Mouse (Mus musculus) B cell, adult (primary cell): ENCODE results near the gene Xylb. TPM values are rescaled to one million over a fixed set of nuclear protein-coding genes. Genes with fewer than 3 reads are reported as not detected.

Experiments used
- total RNA-seq: library from RNA; stranded (reverse); gene quantifications from 4 replicates; pipeline ENCODE4 v1.2.4, GENCODE M21; 2023; ENCODE audit not compliant: inconsistent age

Xylb gene
- 1.2 to 3.2 TPM (median 1.7 TPM) in 4 replicates for total RNA-seq

DNA sequence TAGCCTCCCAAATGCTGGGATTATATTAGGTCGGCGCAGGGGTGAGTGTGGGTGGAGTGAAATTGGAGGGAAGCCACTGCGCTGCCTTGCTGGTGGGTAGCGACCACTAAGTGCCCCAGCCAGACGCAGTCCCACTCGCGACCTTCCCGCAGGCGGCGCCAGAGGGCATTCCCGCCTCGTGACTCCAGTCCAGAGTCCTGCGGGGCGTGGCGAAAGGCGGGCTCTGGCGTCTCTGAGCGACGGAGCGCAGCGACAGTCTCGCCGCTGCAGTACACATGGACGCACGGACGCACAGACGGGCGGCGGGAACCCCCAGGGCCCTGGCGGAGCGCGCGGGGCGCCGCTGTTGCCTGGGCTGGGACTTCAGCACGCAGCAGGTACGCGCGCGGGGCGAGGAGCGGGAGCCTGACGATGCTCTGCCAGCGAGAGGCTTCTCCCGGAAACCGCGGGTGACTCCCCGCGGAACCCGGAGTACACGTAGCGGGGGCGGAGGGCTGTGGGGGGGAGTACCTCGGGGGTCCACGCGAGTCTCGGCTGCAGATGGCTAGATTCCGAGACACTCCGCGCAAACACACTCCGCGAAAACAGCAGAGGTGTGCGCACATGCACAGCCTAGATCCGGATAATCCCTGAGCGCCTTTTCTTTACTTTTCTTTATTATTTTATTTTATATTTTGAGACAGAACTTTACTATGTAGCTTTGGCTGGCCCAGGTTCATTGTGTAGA is at the start of gene Xylb:
Gene Xylb (plus strand): TSS at position 51 of the 727 bp plus-strand sequence.

DNA sequence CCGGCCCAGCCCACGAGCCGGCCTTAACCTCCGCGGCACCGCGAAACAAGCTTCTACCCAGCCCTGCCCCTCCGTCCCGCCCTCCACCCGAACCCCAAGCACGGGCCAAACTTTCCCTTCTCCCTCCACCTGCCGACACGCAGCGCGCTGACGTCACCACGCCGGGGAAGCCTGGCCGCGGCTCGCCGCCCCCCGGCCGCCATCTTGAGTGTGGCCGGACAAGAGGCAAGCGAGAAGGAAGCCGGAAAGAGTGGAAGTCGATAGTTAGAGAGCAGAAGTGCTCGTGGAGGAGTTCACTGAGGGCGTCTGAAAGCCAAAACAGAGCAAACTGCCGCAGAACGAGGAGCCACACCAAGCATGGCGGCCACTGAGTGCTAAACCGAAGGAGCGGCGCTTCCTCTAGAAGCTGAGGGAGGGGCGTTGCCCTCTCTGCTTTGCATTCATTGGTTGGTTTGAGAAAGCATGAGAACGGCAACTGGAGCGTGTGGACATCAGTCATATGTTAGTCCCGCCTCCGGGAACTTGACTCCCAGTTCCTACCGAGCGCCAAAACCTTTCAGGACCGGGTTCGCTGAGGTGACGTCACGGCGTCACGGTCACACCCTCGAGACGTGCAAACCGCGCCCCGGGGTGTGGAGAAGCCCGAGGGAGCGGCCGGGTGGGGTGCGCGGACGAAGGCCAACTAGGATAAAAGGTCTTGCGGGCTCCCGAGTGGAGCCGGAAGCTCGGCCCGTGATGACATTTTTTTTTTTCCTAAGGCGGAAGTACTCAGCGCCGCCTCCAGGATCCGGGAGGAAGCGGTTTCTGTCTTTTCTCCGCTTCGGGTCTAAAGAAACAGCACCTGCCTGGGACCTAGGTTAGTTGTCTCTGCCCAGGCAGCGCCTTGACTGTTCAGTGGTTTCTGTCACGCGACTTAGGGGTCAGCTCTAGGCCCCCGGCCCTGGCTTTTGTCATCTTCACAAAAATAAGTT is 34.6 kb upstream of the Xylb start, which contains the start of gene Oxsr1:
Gene Oxsr1 (minus strand): TSS at position 139 of the 971 bp plus-strand sequence.

GRCm38 (mm10) chr9:119339558-119340211 is 17.5 kb upstream of the Xylb start, which contains the start of gene Acaa1a:
TSS of gene Acaa1a (plus strand) at chr9:119339676.

DNA sequence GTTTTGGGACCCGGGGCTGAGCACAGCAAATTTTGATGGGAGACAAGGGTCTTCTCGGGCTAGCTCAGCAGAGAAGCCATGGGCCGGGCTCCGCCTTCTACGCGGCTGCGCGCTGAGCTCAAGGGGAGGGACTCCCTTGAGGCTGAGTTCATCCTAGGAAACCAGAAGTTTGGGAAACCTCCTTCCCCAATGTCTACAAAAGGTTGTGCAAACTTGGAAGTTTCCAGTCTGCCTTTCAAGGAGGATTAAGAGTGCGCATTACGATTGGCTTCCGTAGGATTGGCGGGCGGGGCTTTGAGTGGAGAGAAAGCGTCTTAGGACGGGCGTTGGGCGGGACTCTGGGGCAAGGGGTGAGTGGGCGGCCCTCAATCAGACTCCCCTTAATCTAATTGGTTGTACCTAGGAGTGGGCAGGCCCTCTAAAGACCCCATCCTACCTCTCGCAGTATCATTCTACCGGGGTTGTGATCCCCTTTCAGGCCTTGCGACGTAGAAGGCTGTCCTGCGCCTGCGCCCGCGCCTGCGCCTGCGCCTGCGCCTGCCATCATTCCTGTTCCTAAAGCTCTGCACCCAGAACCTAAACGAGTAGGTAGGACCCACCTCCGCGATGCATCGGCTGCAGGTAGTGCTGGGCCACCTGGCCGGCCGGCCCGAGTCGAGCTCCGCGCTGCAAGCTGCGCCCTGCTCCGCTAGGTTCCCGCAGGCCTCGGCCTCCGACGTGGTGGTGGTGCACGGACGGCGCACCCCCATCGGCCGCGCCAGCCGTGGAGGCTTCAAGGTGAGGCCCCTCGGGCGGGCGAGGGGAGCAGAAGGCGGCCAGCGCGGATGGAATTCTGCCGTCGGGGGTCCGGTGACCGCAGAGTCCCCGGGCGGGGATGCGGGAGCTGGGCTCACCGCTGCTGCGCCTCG is 16.0 kb upstream of the Xylb start, which contains the start of gene Myd88:
Gene Myd88 (minus strand): TSS at position 503 of the 908 bp plus-strand sequence.

DNA sequence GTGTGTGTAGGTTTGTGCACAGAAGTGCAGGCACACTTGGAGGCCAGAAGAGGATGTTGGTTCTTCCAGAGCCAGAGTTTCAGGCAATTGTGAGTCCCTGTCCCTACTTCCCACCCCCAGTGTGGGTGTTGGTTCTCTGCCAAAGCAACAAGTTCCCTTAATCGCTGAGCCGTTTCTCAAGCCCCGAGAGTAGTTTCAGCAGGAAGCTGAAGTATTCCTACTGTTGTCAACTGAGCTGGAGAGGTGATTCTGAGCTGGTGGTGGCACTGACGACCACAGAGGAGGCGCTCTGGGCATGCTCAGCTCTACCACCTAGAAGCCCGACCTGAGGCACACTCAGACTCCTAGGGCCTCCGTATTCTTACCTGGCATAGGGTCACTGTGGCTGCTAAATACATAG is 8.1 kb downstream of the Xylb start, which contains the start of gene Slc22a14:
Gene Slc22a14 (minus strand): TSS at position 270 of the 400 bp plus-strand sequence.

GRCm38 (mm10) chr9:119401801-119402214 is 44.6 kb downstream of the Xylb start, which contains the start of gene Acvr2b:
TSS of gene Acvr2b (plus strand) at chr9:119402118.

Other genes starting within 250 kb of the Xylb start
- 0.48 to 1.1 TPM (median 1.0 TPM) in 4 replicates for gene Acaa1b, start 200.3 kb upstream of the Xylb start, total RNA-seq
- not detected in 4 replicates for gene Gm47289, start 198.2 kb upstream of the Xylb start, total RNA-seq
- gene Slc22a13, start 148.3 kb upstream of the Xylb start, total RNA-seq: not detected in 4 replicates
- 33.1 to 42.1 TPM (median 35.9 TPM) in 4 replicates for gene Oxsr1, start 35.0 kb upstream of the Xylb start, total RNA-seq
- 50.2 to 67.8 TPM (median 52.1 TPM) in 4 replicates for gene Acaa1a, start 17.7 kb upstream of the Xylb start, total RNA-seq
- 28.2 to 31.9 TPM (median 29.8 TPM) in 4 replicates for gene Myd88, start 16.0 kb upstream of the Xylb start, total RNA-seq
- gene Slc22a14, start 8.2 kb downstream of the Xylb start, total RNA-seq: not detected in 4 replicates
- gene Acvr2b, start 44.7 kb downstream of the Xylb start, total RNA-seq: 0.42 to 0.45 TPM in 2 of 4 replicates, not detected in the others
- 7.1 to 9.0 TPM (median 7.5 TPM) in 4 replicates for gene Exog, start 87.6 kb downstream of the Xylb start, total RNA-seq
- not detected in 4 replicates for gene Scn5a, start 221.6 kb downstream of the Xylb start, total RNA-seq